Mouse (Mus musculus): Measurements from ENCODE around the gene Irgq.
"Not testable (repeated sequence)": the region's sequence is repeated elsewhere in the genome, so short reads cannot be mapped to it uniquely, and the experiment has no call there.

Gene Irgq

GRCm38 (mm10) chr7:24516319-24516718 is 14.2 kb upstream of the Irgq start:
- DNase-seq (ENCODE audit: low read depth) = not testable (repeated sequence)

- no peak for DNase-seq (ENCODE audit: low read depth)
Observed at GRCm38 (mm10) chr7:24517077-24517476, 13.4 kb upstream of the Irgq start.

DNA sequence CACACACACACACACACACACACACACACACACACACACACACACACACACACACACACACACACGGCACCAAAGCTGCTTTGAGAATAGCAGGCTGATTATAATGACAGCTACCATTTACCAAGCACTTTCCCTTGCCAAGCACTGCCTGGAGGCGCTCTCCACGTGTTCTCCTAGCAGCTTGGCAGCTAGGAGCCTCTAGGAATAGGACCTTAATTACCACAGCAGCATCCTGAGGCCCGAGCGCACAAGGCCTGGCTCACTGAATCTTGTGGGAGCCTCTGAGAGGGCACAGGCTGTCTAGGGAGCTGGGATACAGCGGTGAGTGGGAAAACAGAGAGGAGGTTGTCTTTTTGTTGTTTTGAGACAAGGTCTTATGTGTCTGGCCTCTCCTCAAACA is 12.8 kb upstream of the Irgq start:
- DNase-seq (ENCODE audit: low read depth) = no peak

- DNase-seq (ENCODE audit: low read depth) = no peak
Observed at GRCm38 (mm10) chr7:24519130-24519529, 11.4 kb upstream of the Irgq start.

DNA sequence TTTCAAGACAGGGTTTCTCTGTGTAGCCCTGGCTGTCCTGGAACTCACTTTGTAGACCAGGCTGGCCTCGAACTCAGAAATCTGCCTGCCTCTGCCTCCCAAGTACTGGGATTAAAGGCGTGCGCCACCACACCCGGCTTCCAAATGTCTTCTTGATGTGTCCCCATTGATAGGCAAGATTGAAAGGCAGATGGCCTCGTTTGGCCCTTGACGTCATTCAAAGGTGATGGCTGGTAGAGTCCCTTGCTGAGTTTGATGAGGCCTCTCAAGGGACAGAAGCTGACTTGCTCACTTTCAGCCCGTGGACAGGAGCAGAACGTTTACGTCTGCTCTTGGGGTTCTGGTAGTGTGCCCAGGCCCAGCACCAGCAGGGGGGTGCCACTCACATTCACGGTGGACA is 10.4 kb upstream of the Irgq start:
- not testable (repeated sequence) for DNase-seq (ENCODE audit: low read depth)

DNA sequence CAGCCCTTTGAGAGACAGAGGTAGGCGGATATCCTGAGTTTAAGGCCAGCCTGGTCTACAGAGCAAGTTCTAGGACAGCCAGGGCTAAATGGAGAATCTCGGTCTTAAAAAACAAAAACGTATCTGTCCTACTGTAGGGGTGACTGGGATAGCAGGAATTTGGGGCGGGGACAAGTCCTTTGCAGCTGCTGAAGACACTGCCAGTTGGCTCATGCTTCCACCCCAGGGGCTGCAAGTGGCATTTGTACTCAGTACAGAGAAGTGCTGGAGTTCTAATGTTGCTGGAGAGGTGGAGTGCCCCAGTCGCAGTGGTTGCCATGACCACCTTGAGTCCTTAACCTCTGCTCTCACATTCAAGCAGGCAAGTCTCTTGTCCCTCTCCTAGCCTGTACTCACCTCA is 7.7 kb upstream of the Irgq start:
- peak; percentile 39 for DNase-seq (ENCODE audit: low read depth)

DNA sequence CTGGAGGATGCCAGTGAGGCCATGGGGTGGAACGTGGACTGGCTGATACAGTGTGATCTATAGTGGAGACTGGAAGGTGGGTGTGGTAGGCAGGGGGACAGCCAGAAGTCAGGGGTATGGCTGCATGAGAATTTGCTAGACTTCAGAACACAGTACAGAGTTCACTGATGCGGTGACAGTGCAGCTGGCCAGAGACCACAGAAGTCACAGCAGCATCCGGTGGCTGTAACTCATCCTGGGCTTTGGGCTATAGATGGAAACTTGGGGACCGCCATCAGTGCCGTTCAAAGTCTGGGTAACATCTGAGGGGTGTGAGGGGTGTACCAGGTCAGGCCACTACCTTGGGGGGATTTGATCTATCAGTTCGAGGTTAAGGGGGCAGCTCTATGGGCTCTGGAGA is 6.8 kb upstream of the Irgq start:
- DNase-seq (ENCODE audit: low read depth) = no peak

DNA sequence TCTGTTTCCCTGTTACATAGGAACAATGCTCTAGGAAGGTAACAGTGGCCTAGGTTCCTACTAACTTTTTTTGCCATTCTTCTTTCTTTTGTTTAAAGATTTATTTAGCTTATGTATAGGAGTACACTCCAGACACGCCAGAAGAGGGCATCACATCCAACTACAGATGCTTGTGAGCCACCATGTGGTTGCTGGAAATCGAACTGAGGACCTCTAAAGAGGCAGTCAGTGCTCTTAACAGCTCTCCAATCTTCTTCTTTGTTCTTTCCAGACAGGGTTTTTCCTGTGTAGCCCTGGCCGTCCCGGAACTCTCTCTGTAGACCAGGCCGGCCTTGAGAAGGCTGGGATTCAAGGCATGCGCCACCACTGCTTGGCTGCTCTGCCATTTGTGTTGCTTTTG is 5.5 kb upstream of the Irgq start:
- no peak for DNase-seq (ENCODE audit: low read depth)

DNA sequence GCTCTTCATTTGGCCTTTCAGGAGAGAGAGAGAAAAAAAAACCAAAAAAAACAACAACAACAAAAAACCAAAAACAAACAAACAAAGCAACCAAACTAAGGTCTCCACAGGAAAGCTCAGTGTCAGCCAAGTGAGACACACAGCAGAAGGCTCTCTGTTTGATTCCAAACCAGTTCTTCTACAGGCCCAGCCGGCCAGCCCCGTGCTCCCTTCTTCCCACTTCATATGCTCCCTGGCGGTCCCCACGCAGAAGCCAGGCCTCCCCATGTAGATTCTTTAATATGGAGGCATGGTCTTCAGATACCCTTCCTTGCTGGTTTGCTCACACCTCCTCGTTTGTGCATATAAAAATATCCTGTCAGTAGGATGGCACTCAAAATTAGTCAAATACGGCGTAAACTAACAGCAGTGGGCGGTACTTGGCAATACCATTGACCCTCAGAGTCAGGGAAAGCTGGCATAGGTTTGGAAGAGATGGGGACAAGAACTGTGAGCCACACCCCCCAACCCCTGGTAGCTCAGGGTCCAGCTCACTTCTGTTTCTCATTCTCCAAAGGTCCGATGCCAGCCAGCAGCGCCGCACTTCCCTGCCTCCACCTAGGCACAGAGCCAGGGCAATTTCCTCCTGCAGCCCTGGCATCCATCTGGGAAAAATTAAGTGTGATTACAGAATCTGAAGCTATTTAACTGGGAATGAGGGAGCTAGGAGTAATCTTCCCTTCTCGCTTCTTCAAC is 4.6 kb upstream of the Irgq start:
- DNase-seq (ENCODE audit: low read depth) = peak; percentile 59

GRCm38 (mm10) chr7:24528861-24529260 is 1.6 kb upstream of the Irgq start:
- no peak for DNase-seq (ENCODE audit: low read depth)

DNA sequence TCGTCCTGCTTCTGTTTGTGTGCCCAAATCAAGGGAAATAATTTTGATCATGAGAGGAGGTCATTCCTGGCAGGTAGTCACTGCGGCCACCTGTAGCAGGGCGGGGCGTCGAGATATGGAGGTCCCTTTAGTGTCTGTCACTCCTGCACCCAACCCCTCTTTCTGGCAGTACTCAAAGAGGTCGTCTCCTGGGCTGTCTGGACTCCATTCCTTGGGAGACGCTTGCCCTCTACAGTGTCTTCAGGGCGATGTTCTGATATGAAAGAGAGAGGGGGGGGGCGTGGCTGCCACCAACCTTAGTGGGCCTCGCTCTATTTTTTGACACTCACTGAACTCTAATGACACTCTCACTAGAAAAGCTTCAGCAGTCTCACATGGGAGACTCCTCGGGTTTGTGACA is 909 bp upstream of the Irgq start:
- no peak for DNase-seq (ENCODE audit: low read depth)

GRCm38 (mm10) chr7:24531211-24531971 is 902 bp downstream of the Irgq start:
- peak; percentile 85 for DNase-seq (ENCODE audit: low read depth)

DNA sequence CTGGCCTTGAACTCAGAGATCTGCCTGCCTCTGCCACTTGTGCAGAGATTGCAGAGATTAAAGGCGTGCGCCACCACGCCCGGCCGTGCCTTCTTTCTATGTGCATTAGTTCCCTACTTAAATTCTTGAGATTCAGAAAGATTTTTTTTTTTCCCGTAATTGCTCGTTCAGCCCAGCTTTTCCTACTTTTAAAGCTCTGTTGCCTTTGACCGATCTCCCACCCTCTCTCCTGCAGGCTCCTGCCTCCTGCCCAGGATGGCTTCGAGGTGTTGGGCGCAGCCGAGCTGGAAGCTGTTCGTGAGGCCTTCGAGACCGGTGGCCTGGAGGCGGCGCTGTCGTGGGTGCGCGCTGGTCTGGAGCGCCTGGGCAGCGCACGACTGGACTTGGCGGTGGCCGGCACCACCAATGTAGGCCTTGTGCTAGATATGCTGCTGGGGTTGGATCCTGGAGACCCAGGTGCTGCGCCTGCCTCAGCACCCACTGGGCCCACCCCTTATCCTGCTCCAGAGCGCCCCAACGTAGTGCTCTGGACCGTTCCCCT is 2.6 kb downstream of the Irgq start:
- DNase-seq (ENCODE audit: low read depth) = no peak

DNA sequence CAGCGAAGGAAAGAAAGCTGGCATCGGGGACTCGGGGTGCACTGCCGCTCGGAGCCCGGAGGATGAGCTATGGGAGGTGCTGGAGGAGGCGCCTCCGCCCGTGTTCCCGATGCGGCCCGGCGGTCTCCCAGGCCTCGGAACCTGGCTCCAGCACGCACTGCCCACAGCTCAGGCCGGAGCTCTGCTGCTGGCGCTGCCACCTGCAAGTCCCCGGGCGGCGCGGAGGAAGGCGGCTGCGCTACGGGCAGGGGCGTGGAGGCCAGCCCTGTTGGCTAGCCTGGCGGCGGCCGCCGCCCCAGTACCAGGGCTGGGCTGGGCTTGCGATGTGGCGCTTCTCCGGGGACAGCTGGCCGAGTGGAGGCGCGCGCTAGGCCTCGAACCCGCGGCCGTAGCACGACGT is 3.3 kb downstream of the Irgq start:
- no peak for DNase-seq (ENCODE audit: low read depth)

DNA sequence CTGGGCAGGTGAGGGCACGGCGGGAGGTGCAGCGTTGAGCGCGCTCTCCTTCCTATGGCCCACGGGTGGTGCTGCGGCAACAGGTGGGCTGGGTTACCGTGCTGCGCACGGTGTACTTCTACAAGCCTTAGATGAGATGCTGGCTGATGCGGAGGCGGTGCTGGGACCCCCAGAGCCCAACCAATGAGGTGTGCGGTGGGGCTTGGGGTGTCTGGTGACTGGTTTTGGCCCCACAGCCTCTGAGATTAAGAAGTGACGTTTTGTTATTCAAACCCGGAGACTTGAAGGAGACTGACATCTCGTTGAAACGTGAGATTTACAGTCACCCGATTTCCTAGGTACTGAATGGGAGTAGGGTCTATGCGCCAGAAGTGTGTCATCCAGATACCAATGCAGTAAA is 3.8 kb downstream of the Irgq start:
- no peak for DNase-seq (ENCODE audit: low read depth)

GRCm38 (mm10) chr7:24537081-24537480 is 6.6 kb downstream of the Irgq start:
- DNase-seq (ENCODE audit: low read depth) = no peak

DNA sequence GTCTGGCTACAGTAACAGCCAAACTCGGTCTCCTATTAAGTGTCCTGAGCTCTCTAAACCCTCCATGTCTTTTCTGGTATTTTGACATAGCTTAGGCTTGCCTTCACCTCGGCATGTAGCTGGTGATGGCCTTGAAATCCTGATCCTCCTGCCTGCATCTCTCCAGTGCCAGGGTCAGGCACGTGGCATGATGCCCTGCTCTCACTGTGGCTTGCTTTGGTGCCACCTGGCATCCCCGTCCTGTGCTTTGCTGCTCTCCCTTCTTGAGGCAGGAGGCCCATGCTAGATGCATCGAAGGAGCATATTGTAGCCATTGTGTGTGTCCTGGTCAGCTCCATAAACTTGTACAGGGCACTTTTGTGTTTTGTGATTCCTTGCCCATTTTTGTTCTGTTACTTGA is 7.1 kb downstream of the Irgq start:
- DNase-seq (ENCODE audit: low read depth) = no peak

- DNase-seq (ENCODE audit: low read depth) = no peak
Observed at GRCm38 (mm10) chr7:24538154-24538553, 7.7 kb downstream of the Irgq start.

GRCm38 (mm10) chr7:24538701-24539100 is 8.2 kb downstream of the Irgq start:
- no peak for DNase-seq (ENCODE audit: low read depth)

DNA sequence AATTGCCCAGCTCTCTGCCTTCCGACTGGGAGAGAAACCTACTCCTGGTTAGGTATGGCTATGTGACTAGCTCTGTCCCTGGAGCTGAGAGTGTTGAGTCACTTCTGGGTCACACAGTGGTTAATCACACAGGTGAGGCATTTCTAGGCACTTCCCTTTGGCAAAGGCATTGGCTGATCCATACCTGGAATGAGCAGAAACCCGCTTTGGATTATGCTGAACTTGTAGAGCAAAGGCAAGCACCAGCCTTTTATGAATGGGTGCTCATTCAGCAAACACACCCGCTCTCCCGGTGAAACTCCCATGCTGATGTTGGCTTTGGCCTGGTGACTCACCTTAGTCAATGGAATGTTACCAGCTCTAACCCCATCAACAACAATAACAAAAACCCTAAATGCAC is 9.2 kb downstream of the Irgq start:
- DNase-seq (ENCODE audit: low read depth) = no peak

GRCm38 (mm10) chr7:24544506-24544905 is 14.0 kb downstream of the Irgq start:
- peak; percentile 55 for DNase-seq (ENCODE audit: low read depth)

- DNase-seq (ENCODE audit: low read depth) = no peak
Observed at GRCm38 (mm10) chr7:24546068-24546614, 15.7 kb downstream of the Irgq start, which contains the start of the genes Pinlyp and Xrcc1. Gene Pinlyp, minus strand, starts transcription at chr7:24546118. Gene Xrcc1, plus strand, starts transcription at chr7:24546289.
